Mouse (Mus musculus) C2C12 (cell line): ENCODE results near the gene Pid1.

Experiments
- CEBPB ChIP-seq: IDR thresholded peaks from one replicate; pipeline ENCODE4 v1.6.1; 2011; ENCODE audit warnings: low read depth, mild to moderate bottlenecking, control low read depth, moderate library complexity
- CTCF ChIP-seq: IDR thresholded peaks from one replicate; pipeline ENCODE4 v1.5.1; 2011; ENCODE audit not compliant: control insufficient read depth, insufficient read depth, insufficient read length
- MAX ChIP-seq: IDR thresholded peaks from one replicate; pipeline ENCODE4 v1.6.1; 2011; ENCODE audit warnings: mild to moderate bottlenecking, control low read depth
- USF1 ChIP-seq: IDR thresholded peaks from one replicate; pipeline ENCODE4 v1.6.1; 2011; ENCODE audit warnings: low read depth, mild to moderate bottlenecking, control low read depth, moderate library complexity

DNA sequence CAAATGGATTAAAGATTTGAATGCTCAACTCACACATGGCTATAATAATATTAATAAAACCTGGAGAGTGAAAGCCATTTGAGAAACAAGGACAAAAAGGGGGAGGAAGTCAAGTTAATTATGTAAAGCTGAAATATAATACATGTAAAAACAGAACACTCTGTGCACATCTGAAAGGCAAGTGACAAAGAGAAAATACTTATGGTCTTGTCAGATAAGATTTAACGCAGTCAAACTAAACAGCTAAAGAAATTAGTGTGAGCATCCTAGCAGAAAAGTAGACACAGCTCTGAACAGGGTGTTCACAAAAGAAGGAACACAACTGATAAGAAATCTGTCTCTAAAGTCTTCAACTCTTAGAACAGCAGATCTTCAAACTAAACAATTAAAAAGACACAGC lies 38.2 kb upstream of the Pid1 start:
- no peak for TF ChIP-seq MAX
- no peak for TF ChIP-seq USF1
- no peak for TF ChIP-seq CTCF
- TF ChIP-seq CEBPB, result no peak
